16 mouse cellular contexts compared by ENCODE assay signal in the genomic region with DNA sequence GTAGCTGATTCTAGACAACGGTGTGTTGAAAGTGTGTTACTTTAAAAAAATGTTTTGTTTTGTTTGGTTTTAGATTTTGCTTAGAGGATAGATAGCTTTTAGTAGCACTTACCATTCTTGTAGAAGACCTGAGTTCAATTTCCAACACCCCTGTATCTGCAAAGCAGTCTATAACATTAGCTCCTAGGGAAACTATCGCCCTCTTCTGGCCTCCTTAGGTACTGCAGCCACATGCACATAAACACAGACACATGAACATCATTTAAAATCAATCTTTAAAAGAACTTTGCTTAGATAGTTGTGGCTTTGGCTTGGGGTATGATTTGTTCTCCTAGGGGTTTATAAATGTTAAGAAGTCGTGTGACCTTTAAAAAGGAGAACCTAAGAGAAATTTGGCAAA. TPM values are rescaled to one million over a fixed set of nuclear protein-coding genes. Genes with fewer than 3 reads are reported as not detected.
DNase-seq lines count a peak whose midpoint lies in the region; ATAC-seq and TF ChIP-seq lines count a peak whose summit lies in the region.
"Had no signal": no experiment of that assay in that cellular context is flagged by ENCODE, and none has a peak within 500 bp of the region (broad histone marks: within the 10 kb centered on the region; RNA-seq: fewer than 3 reads in every experiment).

No protein-coding gene starts in this region.

- H3K27me3 ChIP-seq in liver, adult 2 months (ENCODE audit: control insufficient read depth, insufficient read depth, low read length), result no peaks in the 10 kb centered on the region
- H3K27me3 ChIP-seq in liver, embryonic 12.5 days (replicated peaks), result no peaks in the 10 kb centered on the region
- no peaks in the 10 kb centered on the region for H3K27me3 ChIP-seq in liver, postnatal 0 days (ENCODE audit: insufficient read depth, low read length)
- H3K27me3 ChIP-seq: forebrain, embryonic 12.5 days; liver, embryonic 15.5 days; midbrain, embryonic 13.5 days; neural tube, embryonic 15.5 days had no signal

- H3K9me3 ChIP-seq in liver, embryonic 12.5 days (replicated peaks), result peaks cover 6% of the 10 kb centered on the region
- no peaks in the 10 kb centered on the region for H3K9me3 ChIP-seq in liver, postnatal 0 days (ENCODE audit: low read length)
- H3K9me3 ChIP-seq: forebrain, embryonic 12.5 days; liver, embryonic 15.5 days; midbrain, embryonic 13.5 days; neural tube, embryonic 15.5 days had no signal

- H3K4me2 ChIP-seq in liver, embryonic 12.5 days, result no peak overlapping the region
- H3K4me2 ChIP-seq in liver, postnatal 0 days (ENCODE audit: low read depth, low read length), result no peak overlapping the region
- H3K4me2 ChIP-seq: forebrain, embryonic 12.5 days; liver, embryonic 15.5 days; midbrain, embryonic 13.5 days; neural tube, embryonic 15.5 days had no signal

- no peak for TF ChIP-seq EP300 in liver, postnatal 0 days (IDR thresholded peaks at IDR 0.05; ENCODE audit: low read depth)

- no peaks in the 10 kb centered on the region for H3K79me2 ChIP-seq in liver, adult 2 months (ENCODE audit: control insufficient read depth, insufficient read depth, low read length)

- H3K36me3 ChIP-seq in liver, adult 2 months (ENCODE audit: control insufficient read depth, insufficient read depth, low read length), result no peaks in the 10 kb centered on the region
- no peaks in the 10 kb centered on the region for H3K36me3 ChIP-seq in liver, embryonic 12.5 days
- H3K36me3 ChIP-seq in liver, postnatal 0 days (replicated peaks; ENCODE audit: insufficient read depth, low read length), result no peaks in the 10 kb centered on the region
- H3K36me3 ChIP-seq: forebrain, embryonic 12.5 days; liver, embryonic 15.5 days; midbrain, embryonic 13.5 days; neural tube, embryonic 15.5 days had no signal

- H3K4me3 ChIP-seq in liver, adult 2 months (ENCODE audit: insufficient read depth, low read depth, low read length), result no peak overlapping the region
- H3K4me3 ChIP-seq in liver, embryonic 12.5 days, result no peak overlapping the region
- H3K4me3 ChIP-seq in liver, postnatal 0 days (ENCODE audit: low read depth, low read length), result no peak overlapping the region
- H3K4me3 ChIP-seq: forebrain, embryonic 12.5 days; liver, embryonic 15.5 days; midbrain, embryonic 13.5 days; neural tube, embryonic 15.5 days had no signal

- no peak for ATAC-seq in liver, embryonic 12.5 days
- ATAC-seq in liver, postnatal 0 days, result no peak
- ATAC-seq: midbrain, embryonic 13.5 days had no signal

- no peaks in the 10 kb centered on the region for H3K4me1 ChIP-seq in liver, adult 2 months (ENCODE audit: control insufficient read depth, insufficient read depth, low read length)
- H3K4me1 ChIP-seq in liver, embryonic 12.5 days, result peaks cover 18% of the 10 kb centered on the region; the same call in 1 of the 2 replicates
- no peaks in the 10 kb centered on the region; the same call in 1 of the 2 replicates for H3K4me1 ChIP-seq in liver, postnatal 0 days (ENCODE audit: insufficient read depth)

- TF ChIP-seq CTCF in liver, adult 2 months (IDR thresholded peaks at IDR 0.05; ENCODE audit: low read depth, low read length), result peak; percentile 10; the same call in 1 of the 2 replicates
- peak; percentile 74 for TF ChIP-seq CTCF in liver, postnatal 0 days (IDR thresholded peaks at IDR 0.05; ENCODE audit: low read depth)

- no peak overlapping the region for H3K27ac ChIP-seq in liver, adult 2 months (replicated peaks; ENCODE audit: insufficient read depth, low read depth, low read length)
- no peak overlapping the region for H3K27ac ChIP-seq in liver, embryonic 12.5 days
- no peak overlapping the region for H3K27ac ChIP-seq in liver, postnatal 0 days (ENCODE audit: low read depth)
- H3K27ac ChIP-seq: forebrain, embryonic 12.5 days; liver, embryonic 15.5 days; midbrain, embryonic 13.5 days; neural tube, embryonic 15.5 days had no signal

- 84% methylated on average over 3 of the region's 3 CpGs for WGBS in liver, adult 2 months
- WGBS in liver, embryonic 12.5 days (ENCODE audit: insufficient replicate concordance), result 69% methylated on average over 3 of the region's 3 CpGs
- WGBS in liver, postnatal 0 days (ENCODE audit: insufficient replicate concordance), result 76% methylated on average over 3 of the region's 3 CpGs

- no peak for TF ChIP-seq POLR2A in liver, adult 2 months (IDR thresholded peaks at IDR 0.05; ENCODE audit: extremely low read depth, insufficient read depth, low read length)

- no peak overlapping the region for H3K9ac ChIP-seq in liver, adult 2 months (ENCODE audit: low read depth, low read length)
- H3K9ac ChIP-seq in liver, embryonic 12.5 days, result no peak overlapping the region
- H3K9ac ChIP-seq in liver, postnatal 0 days (replicated peaks), result no peak overlapping the region
- H3K9ac ChIP-seq: forebrain, embryonic 12.5 days; liver, embryonic 15.5 days; midbrain, embryonic 13.5 days; neural tube, embryonic 15.5 days had no signal

- DNase-seq in embryo, embryonic 10.5 days (ENCODE audit: low spot score), result peak; percentile 14
- DNase-seq in embryo, embryonic 10 days (ENCODE audit: low spot score), result no peak
- no peak for DNase-seq in liver, adult 2 months (ENCODE audit: extremely low read depth, low read depth, low spot score)
- DNase-seq in ES-CJ7 (ENCODE audit: low read depth, low spot score), result peak; percentile 73
- peak; percentile 48 for DNase-seq in liver, postnatal 0 days
- DNase-seq in gastrocnemius, adult 8-10 months (ENCODE audit: low spot score in 2 of 2), result no peak
- no peak for DNase-seq in urinary bladder, postnatal 36 days (ENCODE audit: low spot score in 2 of 2)
- DNase-seq: adrenal gland, adult 2 months; cerebellum, adult 11 months; gastrocnemius, postnatal 36 days; heart, postnatal 36 days had no signal

RNA-seq across cellular contexts. Expression of gene Xpnpep1, which starts 10.1 kb away (rescaled TPM):
- 38.3 and 38.4 TPM in 2 replicates for total RNA-seq in liver, adult 2 months (2014; rRNA removed)
- 37.1 and 38.8 TPM in 2 replicates for polyA plus RNA-seq in liver, adult 2 months (2012; rRNA removed)
- polyA plus RNA-seq in liver, embryonic 12.5 days (2016; fragmentation: Nextera tagmentation; extraction: Ambion mirVana), result 124 and 133 TPM in 2 replicates
- 55.4 and 62.0 TPM in 2 replicates for polyA plus RNA-seq in liver, postnatal 0 days (2015; fragmentation: Nextera tagmentation; extraction: Ambion mirVana)
- total RNA-seq in gastrocnemius, adult 8-10 months (2022), result 10 to 100 TPM; 37.7 to 45.2 (median 39.7) TPM

Comparison
In these comparisons a context has a peak if more than half of its experiments do, and no peak if none do; other contexts are left out.
1. DNase-seq: peak in embryo, embryonic 10.5 days (single experiment), ES-CJ7 (single experiment) and liver, postnatal 0 days (single experiment); none in embryo, embryonic 10 days (single experiment), liver, adult 2 months (single experiment), gastrocnemius, adult 8-10 months (0 of 2) and urinary bladder, postnatal 36 days (0 of 2).